Mouse (Mus musculus) neural tube, embryonic 15.5 days (tissue): ENCODE results near the gene Ptprh. TPM values are rescaled to one million over a fixed set of nuclear protein-coding genes. Genes with fewer than 3 reads are reported as not detected.

ENCODE experiments used
- ATAC-seq: fragments of 200-750 bp; cut with Nextera tagmentation; 2 replicates; pipeline ENCODE4 v1.8.0; 2017; ENCODE audit warnings: mild to moderate bottlenecking, moderate TSS enrichment, moderate library complexity; ENCODE audit not compliant: low FRiP score
- H3K27ac ChIP-seq: fragments of 300-500 bp; sonication (generic); replicated peaks from 2 replicates; pipeline ENCODE4 v1.5.1; 2015; ENCODE audit warnings: mild to moderate bottlenecking, inconsistent platforms
- H3K27me3 ChIP-seq: fragments of 300-500 bp; sonication (generic); replicated peaks from 2 replicates; pipeline ENCODE4 v1.6.1; 2015; ENCODE audit warnings: inconsistent platforms
- H3K36me3 ChIP-seq: fragments of 300-500 bp; sonication (generic); 2 replicates; pipeline ENCODE4 v1.6.1; 2015; ENCODE audit warnings: inconsistent platforms
- H3K4me1 ChIP-seq: fragments of 300-500 bp; sonication (generic); 2 replicates; pipeline ENCODE4 v1.6.1; 2015; ENCODE audit warnings: inconsistent platforms
- H3K4me2 ChIP-seq: fragments of 300-500 bp; sonication (generic); 2 replicates; pipeline ENCODE4 v1.6.1; 2015; ENCODE audit warnings: inconsistent platforms, mild to moderate bottlenecking, moderate library complexity
- H3K4me3 ChIP-seq: fragments of 300-500 bp; sonication (generic); replicated peaks from 2 replicates; pipeline ENCODE4 v1.5.1; 2015; ENCODE audit warnings: mild to moderate bottlenecking, inconsistent platforms
- H3K9ac ChIP-seq: fragments of 300-500 bp; sonication (generic); replicated peaks from 2 replicates; pipeline ENCODE4 v1.6.1; 2015; ENCODE audit warnings: mild to moderate bottlenecking, inconsistent platforms
- H3K9me3 ChIP-seq: fragments of 300-500 bp; sonication (generic); replicated peaks from 2 replicates; pipeline ENCODE4 v1.6.1; 2016; ENCODE audit warnings: inconsistent platforms
- WGBS: fragments of 180-500 bp; shearing (Covaris S2); methylation state at CpG from one replicate; pipeline ENCODE4 v1.1.7; 2015; ENCODE audit warnings: mixed read lengths; 5-methylcytosine and 5-hydroxymethylcytosine counted together
- microRNA-seq: library from miRNA; unstranded; fragments of <30 nt; microRNA quantifications from one replicate; pipeline ENCODE4, GENCODE M21; 2017
- polyA plus RNA-seq: library from polyadenylated mRNA; unstranded; fragments of >200 nt; fragmentation: Nextera tagmentation; extraction: Ambion mirVana; gene quantifications from 2 replicates; pipeline ENCODE4 v1.2.1, GENCODE M21; 2015

Ptprh gene
- polyA plus RNA-seq, 1 experiment from 2014 or later: 0.65 TPM

- no peaks in the 10 kb centered on the region for H3K9me3 ChIP-seq
- H3K27me3 ChIP-seq: peaks cover 3% of the 10 kb centered on the region; the same call in 1 of the 2 replicates
- no peak overlapping the region for H3K4me3 ChIP-seq
- no peak overlapping the region for H3K4me2 ChIP-seq
- H3K27ac ChIP-seq: no peak overlapping the region
- WGBS: 68% methylated on average over 3 of the region's 4 CpGs
- peaks cover 8% of the 10 kb centered on the region for H3K4me1 ChIP-seq
- no peaks in the 10 kb centered on the region for H3K36me3 ChIP-seq
- H3K9ac ChIP-seq: no peak overlapping the region
- no peak for ATAC-seq
Measured at GRCm38 (mm10) chr7:4507220-4507619, 96.6 kb downstream of the Ptprh start.

DNA sequence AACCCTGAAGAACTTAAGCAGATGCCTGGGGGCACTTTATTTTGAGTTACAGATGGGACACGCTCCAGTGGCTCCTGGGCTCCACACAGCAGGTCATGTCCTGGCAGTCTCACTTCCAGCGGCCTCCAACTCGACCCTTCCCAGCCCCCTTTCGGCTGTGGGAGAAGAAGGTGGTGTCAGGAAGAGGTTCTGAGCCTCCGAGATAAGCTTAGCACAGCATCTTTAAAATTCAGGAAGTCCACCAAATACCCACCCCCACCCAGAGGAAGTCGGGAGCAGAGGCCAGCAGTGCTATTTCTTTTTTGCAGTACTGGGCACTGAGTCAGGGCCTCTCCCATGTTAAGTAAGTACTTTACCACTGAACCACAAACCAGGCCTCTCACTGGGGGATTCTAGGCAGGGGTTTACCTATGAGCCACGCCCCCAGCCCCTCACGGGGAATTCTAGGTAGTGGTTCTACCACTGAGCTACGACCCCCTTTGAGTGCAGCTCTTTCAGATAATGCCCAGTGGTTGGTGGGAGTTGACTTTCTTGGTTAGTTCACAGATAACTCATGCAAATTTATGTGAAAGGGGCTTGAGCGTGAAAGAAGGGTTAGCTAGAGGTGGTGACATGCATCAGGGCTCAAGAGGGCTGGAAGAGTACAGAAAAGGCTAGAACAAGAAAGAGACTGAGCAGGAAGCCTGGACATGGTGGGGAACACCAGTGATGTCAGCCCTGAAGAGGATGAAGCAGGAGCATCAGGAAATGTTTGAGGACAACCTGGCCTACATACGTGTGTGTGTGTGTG lies 99.0 kb downstream of the Ptprh start:
- peaks cover 20% of the 10 kb centered on the region for H3K4me1 ChIP-seq
- H3K4me3 ChIP-seq: no peak overlapping the region
- no peak overlapping the region for H3K27ac ChIP-seq
- H3K9ac ChIP-seq: no peak overlapping the region
- 60% methylated on average over 11 of the region's 11 CpGs for WGBS
- H3K36me3 ChIP-seq: no peaks in the 10 kb centered on the region
- no peak for ATAC-seq
- H3K9me3 ChIP-seq: no peaks in the 10 kb centered on the region
- H3K4me2 ChIP-seq: no peak overlapping the region
- peaks cover 3% of the 10 kb centered on the region; the same call in 1 of the 2 replicates for H3K27me3 ChIP-seq

GRCm38 (mm10) chr7:4503858-4504257 lies 100.0 kb downstream of the Ptprh start:
- Histone ChIP-seq H3K36me3 (no peaks in the 10 kb centered on the region), H3K4me1 (peaks cover 30% of the 10 kb centered on the region), H3K27me3 (peaks cover 2% of the 10 kb centered on the region; the same call in 1 of the 2 replicates), H3K27ac (no peak overlapping the region), H3K4me2 (no peak overlapping the region), H3K9ac (no peak overlapping the region), H3K9me3 (no peaks in the 10 kb centered on the region), H3K4me3 (no peak overlapping the region)
- ATAC-seq: no peak
- WGBS: 89% methylated on average over 5 of the region's 5 CpGs

DNA sequence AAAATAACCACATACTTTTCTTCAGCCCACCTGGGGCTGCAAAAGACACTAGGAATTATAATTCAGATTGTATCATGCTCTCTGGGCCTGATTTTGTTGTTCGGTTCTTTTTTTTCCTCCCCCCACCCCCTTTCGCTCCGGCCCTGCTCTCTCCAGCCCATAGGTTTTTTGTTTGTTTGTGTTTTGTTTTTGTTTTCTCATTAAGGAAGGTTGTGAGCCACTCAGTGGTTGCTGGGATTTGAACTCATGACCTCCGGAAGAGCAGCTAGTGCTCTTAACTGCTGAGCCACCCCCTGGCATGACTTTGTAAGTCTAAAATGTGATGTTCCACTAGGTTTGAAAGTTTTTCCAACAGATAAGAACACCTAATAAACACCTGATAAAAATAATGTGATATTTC lies 100.7 kb downstream of the Ptprh start:
- ATAC-seq: no peak
- WGBS: 80% methylated on average over 4 of the region's 4 CpGs
- no peaks in the 10 kb centered on the region for H3K27me3 ChIP-seq
- no peaks in the 10 kb centered on the region for H3K36me3 ChIP-seq
- peaks cover 37% of the 10 kb centered on the region for H3K4me1 ChIP-seq
- no peak overlapping the region for H3K9ac ChIP-seq
- H3K9me3 ChIP-seq: no peaks in the 10 kb centered on the region
- H3K4me2 ChIP-seq: peak overlapping the region; percentile 72
- H3K4me3 ChIP-seq: 0 out of 2 replicates have a peak overlapping the region, but pooled peaks have one; percentile 64
- H3K27ac ChIP-seq: no peak overlapping the region

DNA sequence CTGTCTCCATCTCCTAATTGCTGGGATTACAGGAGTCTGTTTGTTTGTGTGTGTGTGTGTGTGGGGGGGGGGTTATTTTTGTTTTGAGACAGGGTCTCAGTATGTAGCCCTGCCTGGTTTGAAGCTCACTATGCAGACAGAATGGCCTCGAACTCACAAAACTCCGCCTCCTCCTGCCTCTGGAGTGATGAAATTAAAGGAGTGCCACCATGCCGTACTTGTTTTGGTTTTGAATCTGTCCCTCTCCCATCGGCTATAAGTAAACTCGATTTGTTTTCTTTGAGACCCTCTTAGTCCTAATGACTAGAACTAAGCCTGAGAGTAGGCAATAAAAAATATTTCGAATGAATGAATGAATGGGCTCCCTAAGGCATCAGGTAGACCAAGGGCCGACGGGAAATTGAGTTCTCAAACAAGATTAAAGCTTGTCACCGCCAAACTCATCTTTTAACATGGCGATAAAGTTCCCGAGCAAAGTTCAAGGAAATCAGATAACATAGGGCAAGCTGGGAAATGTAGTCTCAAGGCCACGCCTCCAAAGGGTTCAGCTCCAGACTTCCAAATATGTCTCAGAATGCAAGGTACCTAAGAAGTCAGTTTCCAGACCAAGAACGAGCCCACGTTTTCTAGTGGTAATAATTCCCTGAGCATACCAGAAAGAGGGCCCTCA lies 101.3 kb downstream of the Ptprh start:
- 10% methylated on average over 14 of the region's 14 CpGs for WGBS
- peak overlapping the region; percentile 75 for H3K9ac ChIP-seq
- peaks cover 41% of the 10 kb centered on the region for H3K4me1 ChIP-seq
- peak overlapping the region; percentile 64 for H3K4me3 ChIP-seq
- peak overlapping the region; percentile 72 for H3K4me2 ChIP-seq
- H3K9me3 ChIP-seq: no peaks in the 10 kb centered on the region
- ATAC-seq: peak; percentile 9; the same call in 1 of the 2 replicates
- H3K27me3 ChIP-seq: no peaks in the 10 kb centered on the region
- H3K27ac ChIP-seq: peak overlapping the region; percentile 91
- 0 out of 2 replicates have a peak, but pooled peaks cover under 1% of the 10 kb centered on the region for H3K36me3 ChIP-seq

- H3K9ac ChIP-seq: peak within 1 kb of the TSS; percentile 75
- no peaks in the 10 kb centered on the region for H3K27me3 ChIP-seq
- peaks cover 45% of the 10 kb centered on the region for H3K4me1 ChIP-seq
- peak; percentile 94 for ATAC-seq
- H3K27ac ChIP-seq: peak within 1 kb of the TSS; percentile 91
- peak within 1 kb of the TSS; percentile 72 for H3K4me2 ChIP-seq
- peak within 1 kb of the TSS; percentile 64 for H3K4me3 ChIP-seq
- peaks cover 9% of the 10 kb centered on the region; the same call in 1 of the 2 replicates for H3K36me3 ChIP-seq
- no peaks in the 10 kb centered on the region for H3K9me3 ChIP-seq
- WGBS: under 1% methylated on average over 56 of the region's 62 CpGs
Measured at GRCm38 (mm10) chr7:4501558-4502397, 102.1 kb downstream of the Ptprh start, which contains the start of gene Ppp1r12c. Gene Ppp1r12c (minus strand): TSS chr7:4501680.

DNA sequence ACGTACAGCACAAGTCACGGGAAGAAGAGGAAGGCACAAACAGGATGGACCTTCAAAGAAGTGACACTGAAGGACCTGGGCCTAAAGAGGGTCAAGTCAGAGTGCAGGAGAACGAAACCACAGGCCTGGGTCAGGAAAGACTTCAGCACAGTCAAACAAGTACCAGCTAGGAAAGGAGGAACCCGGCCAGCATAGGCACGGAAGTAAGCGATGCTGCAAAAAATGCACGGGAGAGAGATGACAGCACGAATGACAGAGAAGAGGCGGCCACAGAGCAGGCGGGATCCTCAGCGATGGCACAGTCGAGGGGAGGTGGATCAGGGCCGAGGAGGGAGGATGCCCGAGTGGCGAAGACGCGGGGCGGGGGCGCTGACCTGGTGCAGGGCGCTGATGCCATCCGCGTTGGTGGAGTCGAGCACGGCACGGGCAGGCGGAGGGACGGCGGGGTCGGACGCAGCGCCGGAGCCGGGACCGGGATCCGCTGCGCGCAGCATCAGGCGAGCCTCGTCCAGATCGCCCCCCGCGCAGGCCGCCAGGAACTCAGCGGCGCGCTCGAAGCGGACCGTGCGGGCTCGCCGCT lies 102.9 kb downstream of the Ptprh start:
- H3K27ac ChIP-seq: peak overlapping the region; percentile 91
- no peaks in the 10 kb centered on the region for H3K9me3 ChIP-seq
- H3K27me3 ChIP-seq: no peaks in the 10 kb centered on the region
- whole genome bisulfite sequencing: under 1% methylated on average over 49 of the region's 52 CpGs
- peak overlapping the region; percentile 72 for H3K4me2 ChIP-seq
- peak; percentile 49 for ATAC-seq
- peak overlapping the region; percentile 64 for H3K4me3 ChIP-seq
- H3K36me3 ChIP-seq: peaks cover 15% of the 10 kb centered on the region; the same call in 1 of the 2 replicates
- H3K9ac ChIP-seq: peak overlapping the region; percentile 75
- H3K4me1 ChIP-seq: peaks cover 45% of the 10 kb centered on the region

DNA sequence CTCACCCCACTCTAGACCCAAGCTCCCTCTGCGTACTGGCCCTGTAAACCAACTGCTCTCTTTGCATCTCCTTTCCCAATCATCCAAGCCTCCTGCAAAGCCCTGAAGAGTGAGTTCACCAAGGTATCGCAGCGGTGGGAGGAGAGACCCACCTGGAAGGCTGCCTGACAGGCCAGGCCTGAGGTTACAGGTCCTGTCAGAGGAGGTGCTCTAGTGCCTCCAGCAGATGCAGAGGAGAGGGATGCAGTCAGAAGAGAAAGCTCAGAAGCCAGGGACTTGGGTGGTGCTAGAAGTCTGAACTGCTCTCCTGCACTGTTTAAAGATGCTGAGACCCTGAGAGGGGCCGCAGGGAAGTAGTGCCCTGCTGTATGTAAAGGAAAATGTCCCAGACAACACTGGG lies 104.8 kb downstream of the Ptprh start:
- ATAC-seq: no peak

More for the DNA sequence above, 104.8 kb downstream of the Ptprh start:
- Histone ChIP-seq H3K9me3 (no peaks in the 10 kb centered on the region), H3K4me2 (peak overlapping the region; percentile 72), H3K27ac (no peak overlapping the region), H3K4me1 (peaks cover 45% of the 10 kb centered on the region), H3K36me3 (peaks cover 35% of the 10 kb centered on the region), H3K27me3 (no peaks in the 10 kb centered on the region), H3K9ac (peak overlapping the region; percentile 21), H3K4me3 (no peak overlapping the region)
- WGBS: 89% methylated on average over 4 of the region's 4 CpGs

Small RNA genes within 50 kb of the gene (microRNA-seq; reads per million reads assigned to microRNA genes)
- gene Gm23577: not detected

Other genes with a start within 250 kb of the Ptprh start
- gene Gp6, start 206.3 kb downstream of the Ptprh start, polyA plus RNA-seq: 0.08 TPM in 1 of 2 replicates, not detected in the other
- gene Rdh13, start 158.4 kb downstream of the Ptprh start, polyA plus RNA-seq: 38.2 and 41.9 TPM in 2 replicates
- gene Eps8l1, start 143.4 kb downstream of the Ptprh start, polyA plus RNA-seq: 13.1 and 14.1 TPM in 2 replicates
- 38.8 and 44.6 TPM in 2 replicates for gene Ppp1r12c, start 102.4 kb downstream of the Ptprh start, polyA plus RNA-seq
- 22.8 and 29.5 TPM in 2 replicates for gene Tnnt1, start 87.7 kb downstream of the Ptprh start, polyA plus RNA-seq
- 1.8 and 2.4 TPM in 2 replicates for gene Tnni3, start 79.8 kb downstream of the Ptprh start, polyA plus RNA-seq
- gene Dnaaf3, start 71.6 kb downstream of the Ptprh start, polyA plus RNA-seq: 1.8 and 2.1 TPM in 2 replicates
- gene Syt5, start 56.5 kb downstream of the Ptprh start, polyA plus RNA-seq: 77.0 and 94.1 TPM in 2 replicates
- 1.7 and 2.3 TPM in 2 replicates for gene Tmem86b, start 27.4 kb upstream of the Ptprh start, polyA plus RNA-seq
- 8.3 and 8.9 TPM in 2 replicates for gene Ppp6r1, start 55.0 kb upstream of the Ptprh start, polyA plus RNA-seq
- 156 and 173 TPM in 2 replicates for gene Hspbp1, start 81.0 kb upstream of the Ptprh start, polyA plus RNA-seq
- gene Brsk1, start 86.6 kb upstream of the Ptprh start, polyA plus RNA-seq: 6.5 and 6.8 TPM in 2 replicates
- gene Tmem150b, start 121.2 kb upstream of the Ptprh start, polyA plus RNA-seq: 0.13 and 0.14 TPM in 2 replicates
- 56.9 and 58.2 TPM in 2 replicates for gene Kmt5c, start 136.1 kb upstream of the Ptprh start, polyA plus RNA-seq
- gene Cox6b2, start 149.1 kb upstream of the Ptprh start, polyA plus RNA-seq: 26.3 and 38.6 TPM in 2 replicates
- gene Fam71e2, start 167.3 kb upstream of the Ptprh start, polyA plus RNA-seq: not detected in 2 replicates
- gene Il11, start 178.8 kb upstream of the Ptprh start, polyA plus RNA-seq: 0.90 and 1.0 TPM in 2 replicates
- gene Tmem190, start 178.9 kb upstream of the Ptprh start, polyA plus RNA-seq: not detected in 2 replicates
- 6.8 and 9.9 TPM in 2 replicates for gene Tmem238, start 185.6 kb upstream of the Ptprh start, polyA plus RNA-seq
- 224 and 255 TPM in 2 replicates for gene Rpl28, start 188.8 kb upstream of the Ptprh start, polyA plus RNA-seq
- gene Ube2s, start 208.5 kb upstream of the Ptprh start, polyA plus RNA-seq: 252 and 275 TPM in 2 replicates
- 10.6 and 11.3 TPM in 2 replicates for gene Shisa7, start 240.7 kb upstream of the Ptprh start, polyA plus RNA-seq